Mouse (Mus musculus): ENCODE results near the gene Actr5.

The Actr5 gene

DNA sequence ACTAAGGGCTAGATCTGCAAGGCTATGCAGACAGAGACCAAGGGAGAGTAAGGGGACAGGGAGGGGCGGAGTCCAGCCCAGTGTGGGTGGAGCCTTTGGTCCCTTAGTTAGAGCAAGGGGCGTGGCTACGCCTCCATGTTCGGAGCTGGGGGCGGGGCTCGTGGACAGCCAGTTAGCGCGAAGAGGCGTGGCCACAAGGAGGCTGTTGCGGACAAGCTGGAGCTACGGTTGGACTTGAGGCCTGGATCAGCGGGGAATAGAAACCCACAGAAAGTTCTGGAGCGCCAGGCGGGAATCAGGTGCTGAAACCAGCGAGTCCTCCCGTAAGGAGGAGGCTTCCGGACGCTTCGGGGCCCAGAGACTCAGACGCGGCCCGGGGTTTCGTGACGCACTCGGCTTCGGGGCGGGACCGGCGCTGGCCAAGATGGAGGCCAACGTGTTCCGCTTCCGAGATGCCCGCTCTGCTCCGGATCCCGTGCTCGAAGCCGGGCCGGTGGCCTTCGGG lies at the start of gene Actr5:
Gene Actr5, plus strand, starts transcription at position 171 of the 505 bp plus-strand sequence.
- ATAC-seq (ENCODE audit: insufficient number of reproducible peaks, low FRiP score, low TSS enrichment): peak; percentile 87

DNA sequence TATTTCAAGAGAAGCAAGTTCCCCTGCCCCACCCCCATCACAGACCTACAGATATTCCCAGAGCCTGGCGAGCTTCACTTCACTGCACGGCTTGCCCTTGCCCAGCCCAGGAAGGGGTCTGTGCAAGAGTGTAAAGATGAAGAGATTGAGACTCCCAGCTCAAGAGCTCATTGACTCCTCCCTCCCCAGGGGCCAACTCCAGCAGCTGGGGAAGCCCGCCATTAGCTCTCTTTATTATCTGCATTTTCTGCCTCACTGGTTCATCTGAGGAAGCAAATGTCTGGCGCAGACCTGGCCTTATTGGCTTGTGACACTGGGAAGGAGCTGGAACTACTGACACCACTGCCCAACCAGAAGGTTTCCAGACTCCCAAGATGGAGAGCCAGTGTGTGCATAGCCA lies 44.7 kb upstream of the Actr5 start:
- ATAC-seq (ENCODE audit: insufficient number of reproducible peaks, low FRiP score, low TSS enrichment): no peak

DNA sequence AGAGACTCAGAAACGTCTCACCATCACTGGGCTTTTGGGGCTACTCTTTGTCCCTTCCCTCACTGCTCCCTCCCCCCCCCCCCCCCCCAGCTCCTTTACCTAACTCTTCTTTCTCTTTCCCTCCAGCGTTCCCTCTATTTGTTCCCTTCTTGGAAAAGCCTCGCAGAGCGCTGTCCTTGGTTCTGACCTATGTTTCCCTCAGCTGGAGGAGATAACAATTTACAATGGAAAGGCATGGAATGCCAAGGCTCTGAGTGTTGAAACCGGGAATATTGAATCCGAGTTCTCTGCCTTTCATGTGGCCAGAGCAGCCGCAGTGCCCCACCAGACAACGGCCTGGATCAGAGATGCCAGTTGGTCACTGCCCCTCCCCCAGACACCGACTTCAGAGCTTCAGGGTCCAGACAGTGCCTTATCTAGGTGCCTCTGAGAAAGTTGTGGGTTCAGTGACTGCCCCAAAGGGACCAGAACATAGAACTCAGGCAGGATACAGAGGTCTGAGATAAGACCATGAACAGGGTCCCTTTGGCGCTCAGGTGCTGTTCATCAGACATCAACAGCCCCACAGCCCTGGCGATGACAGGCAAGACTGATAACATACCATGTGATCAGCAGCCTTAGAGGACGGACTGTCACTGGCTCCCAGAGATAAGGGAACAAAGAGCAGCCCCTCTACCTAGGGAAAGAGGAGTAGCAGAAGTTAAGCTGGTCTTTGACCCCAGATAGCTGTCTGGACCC lies 39.9 kb upstream of the Actr5 start:
- ATAC-seq (ENCODE audit: insufficient number of reproducible peaks, low FRiP score, low TSS enrichment): no peak

DNA sequence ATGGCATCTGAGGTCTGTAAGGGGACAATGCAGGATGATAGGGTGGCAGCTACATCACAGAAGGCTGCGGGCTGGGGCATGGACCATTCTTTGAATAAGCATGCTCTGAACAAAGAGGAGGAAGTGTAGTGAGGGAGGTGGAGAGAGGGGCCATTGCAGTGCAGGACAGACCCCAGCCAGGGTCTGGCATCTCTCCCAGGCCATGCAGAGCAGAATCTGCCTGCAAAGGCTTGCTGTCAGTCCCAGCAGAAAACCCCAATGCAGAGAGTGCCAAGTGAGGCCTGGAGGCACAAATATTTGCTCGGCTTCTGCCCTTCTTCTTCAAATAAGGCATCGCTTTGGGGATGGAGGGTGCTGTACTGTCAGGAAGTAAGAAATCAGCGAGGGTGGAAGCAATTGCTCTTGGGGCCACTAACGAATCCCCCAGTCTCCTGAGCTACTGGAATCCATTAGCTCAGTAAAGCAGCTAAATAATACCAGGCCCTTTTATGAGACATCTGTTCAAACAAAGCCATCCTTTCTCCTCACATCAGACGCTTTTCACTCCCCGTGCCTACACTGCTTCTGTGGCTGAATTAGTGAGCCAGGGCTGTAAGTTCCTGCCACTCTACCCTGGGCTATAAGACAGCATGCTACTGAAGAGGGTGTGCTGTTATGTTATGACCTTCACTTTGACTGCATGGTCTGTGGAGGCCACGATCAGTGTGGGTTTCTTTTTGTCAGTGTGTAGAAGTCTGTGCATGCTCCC lies 36.0 kb upstream of the Actr5 start:
- ATAC-seq (ENCODE audit: insufficient number of reproducible peaks, low FRiP score, low TSS enrichment): no peak

- no peak for ATAC-seq (ENCODE audit: insufficient number of reproducible peaks, low FRiP score, low TSS enrichment)
Measured at GRCm38 (mm10) chr2:158590495-158590894, 34.2 kb upstream of the Actr5 start.

- ATAC-seq (ENCODE audit: insufficient number of reproducible peaks, low FRiP score, low TSS enrichment): no peak
Measured at GRCm38 (mm10) chr2:158591286-158591685, 33.4 kb upstream of the Actr5 start.

GRCm38 (mm10) chr2:158593371-158593770 lies 31.3 kb upstream of the Actr5 start:
- no peak for ATAC-seq (ENCODE audit: insufficient number of reproducible peaks, low FRiP score, low TSS enrichment)

DNA sequence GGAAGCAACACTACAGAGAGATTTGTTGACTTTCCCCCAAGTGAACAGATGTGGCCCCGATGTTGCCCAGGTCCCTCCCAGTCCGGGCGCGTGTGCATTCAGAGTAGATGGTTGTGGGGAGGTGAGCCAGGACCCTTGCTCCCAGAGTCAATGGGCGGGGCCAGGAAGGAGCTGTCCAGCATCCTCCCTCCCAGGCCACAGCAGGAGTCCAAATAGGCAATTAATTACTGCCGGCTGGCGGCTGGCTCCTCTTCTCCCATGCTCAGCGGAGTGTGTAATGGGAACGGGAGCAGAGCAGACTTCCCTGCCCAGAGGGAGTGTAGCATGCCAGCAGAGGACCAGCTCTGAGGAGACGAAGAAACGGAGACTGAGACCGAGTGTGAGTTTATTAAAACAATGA lies 29.6 kb upstream of the Actr5 start:
- peak; percentile 70; the same call in 1 of the 2 replicates for ATAC-seq (ENCODE audit: insufficient number of reproducible peaks, low FRiP score, low TSS enrichment)

- ATAC-seq (ENCODE audit: insufficient number of reproducible peaks, low FRiP score, low TSS enrichment): no peak
Measured at GRCm38 (mm10) chr2:158595577-158595976, 29.1 kb upstream of the Actr5 start.

- ATAC-seq (ENCODE audit: insufficient number of reproducible peaks, low FRiP score, low TSS enrichment): no peak
Measured at GRCm38 (mm10) chr2:158596803-158597202, 27.9 kb upstream of the Actr5 start.

DNA sequence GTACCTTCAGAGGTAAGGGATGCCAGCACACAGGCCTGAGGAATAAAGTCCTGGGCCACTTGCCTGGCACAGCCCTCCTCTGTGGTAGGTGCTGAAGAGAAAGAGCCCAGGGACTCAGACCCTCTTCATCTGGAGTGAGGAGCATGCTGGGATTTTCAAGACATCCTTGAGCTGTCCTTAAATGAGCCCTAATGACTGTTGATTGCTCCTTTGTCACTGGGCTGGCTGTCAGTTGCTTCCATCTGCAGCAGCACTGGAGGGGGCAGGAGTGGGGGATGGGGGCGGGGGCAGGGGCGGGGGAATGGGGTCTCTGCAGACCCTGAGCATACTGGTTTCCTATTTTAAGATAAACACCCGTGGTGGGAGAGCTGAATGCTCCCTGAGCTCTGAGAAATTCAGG lies 24.2 kb upstream of the Actr5 start:
- no peak for ATAC-seq (ENCODE audit: insufficient number of reproducible peaks, low FRiP score, low TSS enrichment)

- no peak for ATAC-seq (ENCODE audit: insufficient number of reproducible peaks, low FRiP score, low TSS enrichment)
Measured at GRCm38 (mm10) chr2:158601326-158601725, 23.4 kb upstream of the Actr5 start.

- ATAC-seq (ENCODE audit: insufficient number of reproducible peaks, low FRiP score, low TSS enrichment): no peak
Measured at GRCm38 (mm10) chr2:158602663-158603062, 22.0 kb upstream of the Actr5 start.

DNA sequence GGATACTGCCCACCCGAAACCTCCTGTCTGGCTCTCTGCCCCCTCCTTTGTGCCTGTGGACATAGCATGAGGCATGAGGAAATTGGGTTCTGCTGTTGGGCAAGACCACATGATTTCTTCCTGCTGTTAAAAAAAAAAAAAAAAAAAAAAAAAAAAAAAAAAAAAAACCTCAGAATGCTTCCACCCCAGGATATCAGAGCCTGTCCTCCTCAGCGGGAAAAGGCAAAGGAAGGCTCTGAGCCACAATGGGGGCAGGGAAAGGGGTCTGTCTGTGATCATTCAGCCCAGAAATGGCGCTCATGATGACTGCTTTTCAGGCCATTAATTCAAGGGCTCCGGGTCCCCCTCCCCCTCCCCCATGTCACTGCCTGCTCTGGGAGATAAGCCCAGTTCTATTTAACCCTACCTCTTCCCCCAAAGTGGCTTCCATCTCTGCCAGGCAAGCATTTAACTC lies 18.1 kb upstream of the Actr5 start:
- ATAC-seq (ENCODE audit: insufficient number of reproducible peaks, low FRiP score, low TSS enrichment): no peak

- ATAC-seq (ENCODE audit: insufficient number of reproducible peaks, low FRiP score, low TSS enrichment): no peak
Measured at GRCm38 (mm10) chr2:158609681-158610080, 15.0 kb upstream of the Actr5 start.

GRCm38 (mm10) chr2:158610488-158611325 lies 14.0 kb upstream of the Actr5 start, which contains the start of gene Slc32a1:
TSS of gene Slc32a1 (plus strand) at chr2:158610767.
- ATAC-seq (ENCODE audit: insufficient number of reproducible peaks, low FRiP score, low TSS enrichment): peak; percentile 42; the same call in 1 of the 2 replicates

GRCm38 (mm10) chr2:158611326-158611719 lies 13.4 kb upstream of the Actr5 start:
- no peak for ATAC-seq (ENCODE audit: insufficient number of reproducible peaks, low FRiP score, low TSS enrichment)

DNA sequence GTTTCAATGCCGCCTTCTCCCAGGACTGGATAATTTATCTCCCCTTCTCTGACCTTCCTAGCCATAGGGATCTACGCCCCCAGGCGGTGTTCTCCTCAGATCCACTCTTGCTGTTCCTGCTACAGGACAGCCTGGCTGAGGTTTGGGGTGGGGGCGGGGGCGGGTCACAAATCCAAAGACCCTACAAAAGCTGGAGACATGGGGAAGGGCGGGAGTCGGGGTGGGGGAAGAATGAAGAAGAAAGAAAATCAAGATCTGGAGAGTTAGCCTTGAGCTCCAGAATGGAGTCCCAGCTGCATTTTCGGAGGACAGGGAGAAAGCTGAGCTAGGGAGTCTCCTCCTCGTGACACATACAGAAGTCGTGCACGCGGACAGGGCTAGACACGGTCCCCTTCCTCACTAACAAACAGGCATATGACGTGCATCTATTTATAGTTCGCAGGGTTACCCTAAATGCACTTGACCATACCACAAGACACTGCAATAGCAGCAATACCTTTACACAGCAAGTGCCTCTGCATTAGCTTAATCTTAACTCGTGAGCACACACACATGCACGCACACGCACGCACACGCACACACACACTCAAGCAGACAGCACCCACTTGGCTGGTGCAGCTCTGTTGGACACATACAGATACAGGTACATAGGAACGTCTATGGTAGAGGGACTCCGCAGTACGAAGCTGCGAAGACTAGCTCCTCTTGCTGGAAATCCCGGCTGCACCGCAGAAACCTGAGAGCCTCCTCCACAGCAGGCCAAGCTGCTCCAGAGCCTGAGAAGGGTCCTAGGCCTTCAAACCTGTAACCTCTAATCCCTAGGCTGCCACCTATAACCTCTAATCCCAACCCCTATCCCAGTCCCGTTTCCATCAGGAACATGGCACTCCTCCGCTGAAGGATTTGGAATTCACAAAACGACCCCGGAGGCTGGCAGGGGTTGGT lies 12.7 kb upstream of the Actr5 start:
- no peak for ATAC-seq (ENCODE audit: insufficient number of reproducible peaks, low FRiP score, low TSS enrichment)

GRCm38 (mm10) chr2:158612671-158613250 lies 11.9 kb upstream of the Actr5 start:
- no peak for ATAC-seq (ENCODE audit: insufficient number of reproducible peaks, low FRiP score, low TSS enrichment)
